ENCODE assay signal across 10 mouse cellular contexts in genomic region chr13:38347775-38348135, GRCm38 (mm10). TPM values are rescaled to one million over a fixed set of nuclear protein-coding genes. Genes with fewer than 3 reads are reported as not detected.
A peak's percentile ranks its signal among the peaks of the same experiment; 100 is the strongest.
DNase-seq lines count a peak whose midpoint lies in the region; ATAC-seq and TF ChIP-seq lines count a peak whose summit lies in the region.
"Had no signal": no experiment of that assay in that cellular context is flagged by ENCODE, and none has a peak within 500 bp of the region (broad histone marks: within the 10 kb centered on the region; RNA-seq: fewer than 3 reads in every experiment).

No protein-coding gene starts in this region.

- no peaks in the 10 kb centered on the region for H3K9me3 ChIP-seq in forebrain, embryonic 10.5 days
- no peaks in the 10 kb centered on the region for H3K9me3 ChIP-seq in forebrain, embryonic 15.5 days
- no peaks in the 10 kb centered on the region for H3K9me3 ChIP-seq in hindbrain, embryonic 15.5 days

- TF ChIP-seq POLR2A in liver, adult 2 months (IDR thresholded peaks at IDR 0.05; ENCODE audit: extremely low read depth, insufficient read depth, low read length) = no peak

- H3K4me2 ChIP-seq in forebrain, embryonic 15.5 days (replicated peaks) = no peak overlapping the region
- H3K4me2 ChIP-seq in hindbrain, embryonic 15.5 days = peak overlapping the region; percentile 95

- TF ChIP-seq CTCF in liver, adult 2 months (IDR thresholded peaks at IDR 0.05; ENCODE audit: low read depth, low read length) = no peak

- H3K4me3 ChIP-seq in forebrain, embryonic 10.5 days = peak overlapping the region; percentile 58
- H3K4me3 ChIP-seq in forebrain, embryonic 15.5 days = no peak overlapping the region
- peak overlapping the region; percentile 16; the same call in 1 of the 2 replicates for H3K4me3 ChIP-seq in liver, adult 2 months (ENCODE audit: insufficient read depth, low read depth, low read length)
- H3K4me3 ChIP-seq in hindbrain, embryonic 15.5 days = peak overlapping the region; percentile 50; the same call in 1 of the 2 replicates

- no peak for ATAC-seq in forebrain, embryonic 15.5 days (replicated peaks)
- ATAC-seq in hindbrain, embryonic 15.5 days (ENCODE audit: low FRiP score, low read depth) = no peak

- no peaks in the 10 kb centered on the region for H3K79me2 ChIP-seq in liver, adult 2 months (ENCODE audit: control insufficient read depth, insufficient read depth, low read length)

- H3K9ac ChIP-seq in forebrain, embryonic 15.5 days (replicated peaks) = no peak overlapping the region
- no peak overlapping the region for H3K9ac ChIP-seq in liver, adult 2 months (ENCODE audit: low read depth, low read length)
- no peak overlapping the region for H3K9ac ChIP-seq in hindbrain, embryonic 15.5 days

- intact Hi-C loops in left cerebral cortex, postnatal 36 days (cut with DNase I) = no loop called here

- H3K4me1 ChIP-seq in forebrain, embryonic 10.5 days = peaks cover 57% of the 10 kb centered on the region
- peaks cover 26% of the 10 kb centered on the region for H3K4me1 ChIP-seq in forebrain, embryonic 15.5 days
- H3K4me1 ChIP-seq in liver, adult 2 months (ENCODE audit: control insufficient read depth, insufficient read depth, low read length) = peaks cover 9% of the 10 kb centered on the region
- H3K4me1 ChIP-seq in hindbrain, embryonic 15.5 days (replicated peaks) = peaks cover 37% of the 10 kb centered on the region

- peak overlapping the region; percentile 78; the same call in 1 of the 2 replicates for H3K27ac ChIP-seq in forebrain, embryonic 10.5 days
- H3K27ac ChIP-seq in forebrain, embryonic 15.5 days (replicated peaks) = no peak overlapping the region
- H3K27ac ChIP-seq in liver, adult 2 months (replicated peaks; ENCODE audit: insufficient read depth, low read depth, low read length) = no peak overlapping the region
- H3K27ac ChIP-seq in hindbrain, embryonic 15.5 days (replicated peaks) = no peak overlapping the region

- H3K36me3 ChIP-seq in forebrain, embryonic 10.5 days (replicated peaks) = no peaks in the 10 kb centered on the region
- H3K36me3 ChIP-seq in forebrain, embryonic 15.5 days = no peaks in the 10 kb centered on the region
- no peaks in the 10 kb centered on the region for H3K36me3 ChIP-seq in liver, adult 2 months (ENCODE audit: control insufficient read depth, insufficient read depth, low read length)
- no peaks in the 10 kb centered on the region for H3K36me3 ChIP-seq in hindbrain, embryonic 15.5 days

- 30% methylated on average over 5 of the region's 5 CpGs for WGBS in forebrain, embryonic 10.5 days
- WGBS in forebrain, embryonic 15.5 days = 27% methylated on average over 5 of the region's 5 CpGs
- 67% methylated on average over 5 of the region's 5 CpGs for WGBS in liver, adult 2 months
- WGBS in hindbrain, embryonic 15.5 days = 16% methylated on average over 5 of the region's 5 CpGs

- DNase-seq in forebrain, embryonic 10.5 days (ENCODE audit: extremely low spot score, low spot score) = no peak
- no peak for DNase-seq in liver, adult 2 months (ENCODE audit: extremely low read depth, low read depth, low spot score)
- no peak for DNase-seq in liver
- DNase-seq in embryo, embryonic 11 days = peak; percentile 32
- DNase-seq in testis, postnatal 10 days (ENCODE audit: low spot score) = no peak
- no peak for DNase-seq in left cerebral cortex, postnatal 36 days (ENCODE audit: low spot score in 2 of 2)

- peaks cover 79% of the 10 kb centered on the region for H3K27me3 ChIP-seq in forebrain, embryonic 10.5 days (ENCODE audit: poor library complexity, severe bottlenecking)
- peaks cover 53% of the 10 kb centered on the region for H3K27me3 ChIP-seq in forebrain, embryonic 15.5 days
- peaks cover 19% of the 10 kb centered on the region for H3K27me3 ChIP-seq in liver, adult 2 months (ENCODE audit: control insufficient read depth, insufficient read depth, low read length)
- H3K27me3 ChIP-seq in hindbrain, embryonic 15.5 days = peaks cover 36% of the 10 kb centered on the region

RNA-seq across cellular contexts. Expression of gene Bmp6, which starts 2.8 kb away (rescaled TPM):
- polyA plus RNA-seq in forebrain, embryonic 10.5 days (2016; fragmentation: Nextera tagmentation; extraction: Ambion mirVana) = 2.5 and 2.9 TPM in 2 replicates
- polyA plus RNA-seq in forebrain, embryonic 15.5 days (2015; fragmentation: Nextera tagmentation; extraction: Ambion mirVana) = 1.8 and 1.9 TPM in 2 replicates
- total RNA-seq in liver, adult 2 months (2014; rRNA removed) = 2.9 and 4.0 TPM in 2 replicates
- 2.6 and 3.3 TPM in 2 replicates for polyA plus RNA-seq in liver, adult 2 months (2012; rRNA removed)
- 4.3 and 4.6 TPM in 2 replicates for polyA plus RNA-seq in hindbrain, embryonic 15.5 days (2015; fragmentation: Nextera tagmentation; extraction: Ambion mirVana)
- total RNA-seq in left cerebral cortex, postnatal 36 days (2021) = 10 to 100 TPM in 1 of 2 experiments, 1 to 10 TPM in 1; 6.5 to 11.8 TPM
- total RNA-seq: megakaryocyte progenitor cell, adult 5-6 weeks had no signal
- polyA plus RNA-seq: C2C12 had no signal
